Mouse (Mus musculus) stomach, embryonic 16.5 days (tissue): ENCODE measurements at regions not wholly inside any gene's neighbourhood (a gene's known extent, or its start where the extent isn't known, plus 50 kb on each side); places are given as distances from the start of the nearest gene placed in this dataset.

Source experiments
- ATAC-seq: fragments of 200-750 bp; cut with Nextera tagmentation; 2 replicates; pipeline ENCODE4 v1.8.0; 2017; ENCODE audit warnings: moderate number of reproducible peaks, moderate TSS enrichment; ENCODE audit not compliant: insufficient read depth, low FRiP score
- H3K27ac ChIP-seq: fragments of 300-500 bp; sonication (generic); 2 replicates; pipeline ENCODE4 v1.5.1; 2014; ENCODE audit warnings: low read length
- H3K27me3 ChIP-seq: fragments of 300-500 bp; sonication (generic); 2 replicates; pipeline ENCODE4 v1.6.1; 2014; ENCODE audit warnings: low read length, control low read depth, mixed read lengths; ENCODE audit not compliant: control insufficient read depth, insufficient read depth
- H3K36me3 ChIP-seq: fragments of 300-500 bp; sonication (generic); 2 replicates; pipeline ENCODE4 v1.6.1; 2014; ENCODE audit warnings: low read length; ENCODE audit not compliant: control insufficient read depth, insufficient read depth
- H3K4me1 ChIP-seq: fragments of 300-500 bp; sonication (generic); 2 replicates; pipeline ENCODE4 v1.6.1; 2014; ENCODE audit warnings: low read length, control low read depth, mixed read lengths; ENCODE audit not compliant: control insufficient read depth, insufficient read depth
- H3K4me2 ChIP-seq: fragments of 300-500 bp; sonication (generic); 2 replicates; pipeline ENCODE4 v1.6.1; 2014; ENCODE audit warnings: low read depth, low read length, mixed read lengths
- H3K4me3 ChIP-seq: fragments of 300-500 bp; sonication (generic); replicated peaks from 2 replicates; pipeline ENCODE4 v1.5.1; 2014; ENCODE audit warnings: mild to moderate bottlenecking, low read length
- H3K9ac ChIP-seq: fragments of 300-500 bp; sonication (generic); 2 replicates; pipeline ENCODE4 v1.6.1; 2014; ENCODE audit warnings: low read length
- H3K9me3 ChIP-seq: fragments of 300-500 bp; sonication (generic); replicated peaks from 2 replicates; pipeline ENCODE4 v1.6.1; 2016; ENCODE audit warnings: low read length, control low read depth; ENCODE audit not compliant: control insufficient read depth
- WGBS: fragments of 180-500 bp; shearing (Covaris S2); extraction: QIAGEN DNeasy Blood & Tissue Kit; methylation state at CpG from one replicate; pipeline ENCODE4 v1.1.7; 2014; 5-methylcytosine and 5-hydroxymethylcytosine counted together

DNA sequence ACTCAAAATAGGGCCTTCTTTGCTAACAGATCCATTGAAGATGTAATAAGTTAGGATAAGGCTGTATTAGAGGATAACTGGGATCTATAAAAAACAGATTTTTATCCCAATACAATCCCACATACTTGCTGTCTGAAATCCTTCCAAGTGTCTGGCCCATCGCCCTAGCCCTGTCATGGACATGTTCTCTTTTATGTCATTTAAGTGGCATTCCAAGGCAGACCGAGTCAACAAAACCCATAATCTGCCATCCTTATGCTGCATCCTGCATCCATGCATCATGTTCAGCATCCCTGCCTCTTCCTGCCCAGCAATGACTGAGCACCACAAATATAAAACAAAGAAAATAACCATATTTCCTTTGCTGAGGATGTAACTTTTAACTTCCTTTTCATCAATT lies 108.3 kb upstream of the Tab2 start:
- 75% methylated on average over 2 of the region's 2 CpGs for WGBS

DNA sequence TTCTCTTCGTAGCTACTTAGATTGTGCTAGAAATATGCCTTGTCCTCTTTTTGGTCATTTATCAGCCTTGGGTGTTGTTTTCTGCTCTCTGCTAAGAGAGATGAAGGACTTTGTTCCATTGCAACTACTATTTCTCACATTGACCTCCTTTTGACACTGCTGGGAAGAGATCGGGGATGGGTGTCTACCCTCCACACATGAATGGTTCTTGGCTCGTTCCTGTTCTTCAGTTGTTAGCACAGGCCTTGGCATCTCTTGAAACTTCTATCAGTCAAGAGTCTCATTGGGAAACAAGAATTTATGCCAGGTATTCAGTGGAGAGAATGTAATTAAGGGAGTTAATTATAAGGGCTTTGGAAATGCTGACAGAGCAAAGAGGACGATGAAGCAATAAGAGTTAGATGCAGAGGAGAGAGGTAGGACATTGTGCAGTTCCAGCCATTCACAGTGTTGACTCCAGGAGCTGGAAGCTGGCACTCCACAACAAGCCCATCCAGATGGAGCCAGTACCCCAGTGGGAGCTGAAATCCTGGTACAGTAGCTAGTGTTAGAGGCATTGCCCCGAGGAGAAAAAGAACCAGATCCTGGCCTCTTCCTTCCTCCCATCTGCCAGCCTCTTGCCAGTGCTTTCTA lies 107.5 kb upstream of the Tab2 start:
- no peak for ATAC-seq
- Histone ChIP-seq H3K9me3 (no peaks in the 10 kb centered on the region), H3K9ac (no peak overlapping the region), H3K27ac (no peak overlapping the region), H3K4me2 (no peak overlapping the region), H3K4me3 (no peak overlapping the region), H3K4me1 (no peaks in the 10 kb centered on the region), H3K27me3 (no peaks in the 10 kb centered on the region), H3K36me3 (no peaks in the 10 kb centered on the region)
- 75% methylated on average over 5 of the region's 5 CpGs for WGBS

More for the DNA sequence above, 108.3 kb upstream of the Tab2 start:
- no peak overlapping the region for H3K4me2 ChIP-seq
- no peak overlapping the region for H3K4me3 ChIP-seq
- H3K36me3 ChIP-seq, result no peaks in the 10 kb centered on the region
- ATAC-seq, result no peak
- H3K27me3 ChIP-seq, result no peaks in the 10 kb centered on the region
- no peaks in the 10 kb centered on the region for H3K9me3 ChIP-seq
- H3K9ac ChIP-seq, result no peak overlapping the region
- no peak overlapping the region for H3K27ac ChIP-seq
- H3K4me1 ChIP-seq, result no peaks in the 10 kb centered on the region

DNA sequence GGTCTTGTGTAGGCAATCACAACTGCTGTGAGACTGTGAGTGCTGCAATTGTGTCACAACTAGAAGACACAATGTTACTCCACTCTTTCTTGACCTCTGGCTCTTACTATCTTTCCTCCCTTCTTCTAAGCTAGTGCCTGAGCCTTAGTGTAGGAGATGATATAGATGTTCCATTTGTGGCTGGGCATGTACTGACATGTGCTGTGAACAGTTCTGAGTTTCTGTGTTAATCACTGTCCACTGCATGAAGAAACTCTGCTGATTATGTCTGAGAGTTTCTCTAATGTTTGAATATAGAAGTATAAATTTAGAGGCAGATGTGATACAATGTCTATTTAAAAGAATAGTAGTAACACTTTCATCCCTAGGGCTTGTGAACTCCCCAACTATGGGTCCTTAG lies 105.0 kb upstream of the Tab2 start:
- no peak for ATAC-seq
- Histone ChIP-seq H3K36me3 (no peaks in the 10 kb centered on the region), H3K4me3 (no peak overlapping the region), H3K9ac (no peak overlapping the region), H3K4me1 (no peaks in the 10 kb centered on the region), H3K27me3 (no peaks in the 10 kb centered on the region), H3K27ac (no peak overlapping the region), H3K4me2 (no peak overlapping the region), H3K9me3 (no peaks in the 10 kb centered on the region)

DNA sequence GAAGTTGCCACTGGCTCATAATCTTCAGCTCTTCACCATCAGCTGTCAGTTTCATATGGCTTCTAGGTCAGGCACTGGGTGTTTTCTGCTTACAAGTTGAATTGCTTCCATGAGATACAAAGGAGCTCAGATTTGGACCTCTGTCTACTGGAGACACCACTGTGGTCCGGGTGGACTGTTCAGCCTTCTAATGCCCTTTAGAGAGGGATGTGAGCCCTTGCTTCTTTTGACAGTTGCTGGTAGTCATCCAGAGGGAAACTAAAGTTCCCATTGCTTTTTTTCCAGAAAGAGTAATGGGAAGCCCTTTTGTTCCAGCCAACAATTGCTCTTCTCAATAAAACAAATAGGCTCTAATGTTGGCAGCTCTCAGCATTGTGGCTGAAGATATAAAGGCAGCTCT lies 103.7 kb upstream of the Tab2 start:
- no peak for ATAC-seq
- H3K27me3 ChIP-seq, result no peaks in the 10 kb centered on the region
- no peaks in the 10 kb centered on the region for H3K36me3 ChIP-seq
- WGBS, result 83% methylated on average over 1 of the region's 1 CpGs
- no peaks in the 10 kb centered on the region for H3K4me1 ChIP-seq
- no peak overlapping the region for H3K27ac ChIP-seq
- H3K4me3 ChIP-seq, result no peak overlapping the region
- H3K9ac ChIP-seq, result no peak overlapping the region
- no peak overlapping the region for H3K4me2 ChIP-seq
- no peaks in the 10 kb centered on the region for H3K9me3 ChIP-seq

DNA sequence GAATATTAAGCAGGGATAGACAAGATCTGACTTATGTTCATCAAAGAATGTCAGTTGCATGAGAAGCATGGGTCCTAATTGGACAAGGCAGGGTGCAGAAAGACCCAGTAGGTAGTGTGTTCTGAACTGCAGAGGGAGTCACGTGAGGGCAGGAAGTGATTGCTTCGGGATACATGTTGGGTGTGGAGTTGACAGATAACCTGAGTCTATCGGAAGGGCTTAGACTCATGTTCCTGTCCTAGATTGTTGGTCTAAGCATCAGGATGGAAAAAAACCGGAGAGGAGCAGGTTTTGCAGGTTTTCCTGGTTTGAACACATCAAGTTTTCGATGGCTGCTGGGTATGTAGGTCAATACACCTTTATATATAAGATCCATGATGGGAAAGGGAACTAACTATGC lies 101.8 kb upstream of the Tab2 start:
- no peak for ATAC-seq
- H3K27ac ChIP-seq, result no peak overlapping the region
- H3K9ac ChIP-seq, result no peak overlapping the region
- no peaks in the 10 kb centered on the region for H3K4me1 ChIP-seq
- H3K4me3 ChIP-seq, result no peak overlapping the region
- 67% methylated on average over 5 of the region's 5 CpGs for WGBS
- no peaks in the 10 kb centered on the region for H3K27me3 ChIP-seq
- no peaks in the 10 kb centered on the region for H3K9me3 ChIP-seq
- no peak overlapping the region for H3K4me2 ChIP-seq
- H3K36me3 ChIP-seq, result no peaks in the 10 kb centered on the region

DNA sequence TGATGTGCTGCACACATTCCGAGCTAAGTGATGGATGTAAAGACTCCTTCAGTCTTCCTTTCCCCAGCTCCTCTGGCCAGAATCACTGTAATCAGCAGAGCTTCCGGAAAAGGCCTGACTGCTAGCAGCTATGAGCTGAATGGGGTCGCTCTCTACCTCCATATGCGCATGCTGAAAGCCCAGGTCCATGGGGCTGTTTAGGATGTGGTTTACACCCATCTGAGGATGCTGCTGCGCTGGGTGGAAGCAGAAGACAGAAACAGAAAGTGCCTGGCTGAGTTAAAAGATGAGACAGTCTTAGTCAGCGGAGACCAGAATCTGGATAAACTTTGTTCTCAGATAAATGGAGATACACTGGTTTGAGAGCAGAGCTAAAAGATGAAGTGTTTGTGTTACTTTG lies 99.3 kb upstream of the Tab2 start:
- Histone ChIP-seq H3K9me3 (no peaks in the 10 kb centered on the region), H3K27ac (no peak overlapping the region), H3K4me3 (no peak overlapping the region), H3K4me2 (no peak overlapping the region), H3K9ac (no peak overlapping the region), H3K27me3 (no peaks in the 10 kb centered on the region), H3K36me3 (no peaks in the 10 kb centered on the region), H3K4me1 (no peaks in the 10 kb centered on the region)
- ATAC-seq, result no peak
- WGBS, result 65% methylated on average over 6 of the region's 6 CpGs

DNA sequence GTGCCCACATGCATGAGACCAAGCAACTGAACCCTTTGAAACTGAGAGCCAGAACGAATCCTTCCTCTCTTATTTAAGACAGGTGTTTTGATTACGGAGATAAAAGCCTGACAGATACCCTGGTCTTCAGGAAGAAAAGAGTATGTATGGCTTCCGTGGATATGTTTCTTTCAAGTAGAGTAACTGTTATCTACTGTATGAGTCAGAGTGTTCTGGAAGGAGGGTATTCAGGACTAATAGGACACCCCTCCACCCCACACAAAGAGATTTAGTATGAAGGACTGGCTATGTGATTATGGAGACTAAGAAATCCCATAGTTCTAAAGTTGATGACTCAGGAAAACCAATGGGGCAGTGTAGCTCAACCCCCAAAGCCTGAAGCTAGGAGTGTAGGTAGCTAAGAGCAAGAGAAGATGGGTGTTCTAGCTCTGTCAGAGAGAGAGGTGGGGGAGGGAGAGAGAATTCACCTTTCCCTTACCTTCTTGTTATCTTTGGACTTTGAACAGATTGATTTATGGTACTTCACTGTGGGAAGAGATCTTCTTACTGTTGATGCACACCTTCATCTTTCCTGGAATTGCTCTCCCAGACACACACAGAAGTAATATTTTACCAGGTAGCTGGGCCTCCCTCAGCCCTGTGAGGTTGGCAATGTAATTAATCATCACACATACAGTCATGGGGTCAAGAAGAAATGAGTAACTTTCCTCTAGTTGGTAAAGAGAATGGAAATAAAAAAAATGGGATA lies 87.6 kb upstream of the Tab2 start:
- no peaks in the 10 kb centered on the region for H3K36me3 ChIP-seq
- H3K9ac ChIP-seq, result no peak overlapping the region
- H3K4me1 ChIP-seq, result no peaks in the 10 kb centered on the region; the same call in 1 of the 2 replicates
- H3K4me2 ChIP-seq, result no peak overlapping the region
- H3K4me3 ChIP-seq, result no peak overlapping the region
- no peaks in the 10 kb centered on the region for H3K27me3 ChIP-seq
- no peak; the same call in 1 of the 2 replicates for ATAC-seq
- no peaks in the 10 kb centered on the region for H3K9me3 ChIP-seq
- H3K27ac ChIP-seq, result no peak overlapping the region
- 76% methylated on average over 3 of the region's 3 CpGs for WGBS

DNA sequence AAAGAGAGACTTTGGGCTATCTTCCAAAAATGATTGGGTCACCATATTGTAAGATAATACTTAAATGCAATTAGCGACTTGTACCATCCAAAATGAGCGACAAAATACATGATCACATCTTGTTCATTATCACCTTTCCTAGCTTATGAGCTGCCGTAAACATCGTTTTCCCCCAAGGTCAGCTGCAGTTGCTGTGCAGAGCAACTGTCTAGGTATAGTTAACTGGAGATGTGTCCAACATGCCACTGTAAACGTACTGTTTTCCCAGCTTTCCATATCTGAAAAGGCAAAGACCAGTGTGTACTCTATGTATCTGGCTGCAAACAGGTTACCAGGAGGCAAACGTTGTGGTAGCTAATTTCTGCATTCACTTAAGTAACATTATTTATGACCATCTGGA lies 86.3 kb upstream of the Tab2 start:
- no peak overlapping the region for H3K9ac ChIP-seq
- no peaks in the 10 kb centered on the region for H3K36me3 ChIP-seq
- no peak overlapping the region for H3K4me2 ChIP-seq
- 82% methylated on average over 6 of the region's 6 CpGs for WGBS
- no peaks in the 10 kb centered on the region for H3K27me3 ChIP-seq
- no peaks in the 10 kb centered on the region for H3K9me3 ChIP-seq
- no peak overlapping the region for H3K4me3 ChIP-seq
- H3K27ac ChIP-seq, result no peak overlapping the region
- no peaks in the 10 kb centered on the region; the same call in 1 of the 2 replicates for H3K4me1 ChIP-seq
- ATAC-seq, result no peak

DNA sequence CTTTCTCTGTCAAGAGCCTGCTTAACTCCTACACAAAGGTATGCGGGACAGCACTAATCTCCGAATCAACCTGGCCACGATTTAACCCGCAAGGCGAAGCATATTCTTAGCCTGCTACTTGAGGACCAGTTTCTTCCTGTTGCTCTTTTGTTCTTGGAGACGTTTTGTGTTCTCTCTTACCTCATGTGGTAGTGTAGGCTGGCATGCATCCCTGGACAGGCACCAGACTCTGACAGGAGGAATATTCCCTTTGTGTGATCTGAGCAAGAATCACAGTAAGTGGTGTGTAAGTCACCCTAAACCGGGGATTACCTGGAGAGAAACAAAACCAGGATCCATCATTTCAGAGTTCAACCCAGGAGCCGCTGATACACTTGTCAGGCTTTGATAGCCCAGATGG lies 85.8 kb upstream of the Tab2 start:
- Histone ChIP-seq H3K9me3 (no peaks in the 10 kb centered on the region), H3K4me1 (no peaks in the 10 kb centered on the region; the same call in 1 of the 2 replicates), H3K36me3 (no peaks in the 10 kb centered on the region), H3K4me2 (no peak overlapping the region), H3K4me3 (no peak overlapping the region), H3K27me3 (no peaks in the 10 kb centered on the region), H3K27ac (no peak overlapping the region), H3K9ac (no peak overlapping the region)
- WGBS, result 54% methylated on average over 8 of the region's 8 CpGs
- ATAC-seq, result no peak
